Mouse (Mus musculus): ENCODE results near the gene Tbl2. TPM values are rescaled to one million over a fixed set of nuclear protein-coding genes. Genes with fewer than 3 reads are reported as not detected.

Tbl2 gene
- 16.8 and 17.5 TPM in 2 replicates for polyA plus RNA-seq (2015; fragmentation: Nextera tagmentation; extraction: Ambion mirVana)

- Histone ChIP-seq H3K36me3 (peaks cover 3% of the 10 kb centered on the region), H3K4me3 (peak within 1 kb of the TSS; percentile 92), H3K4me1 (peaks cover 16% of the 10 kb centered on the region), H3K27ac (replicated peaks) (peak within 1 kb of the TSS; percentile 90), H3K9ac (replicated peaks) (peak within 1 kb of the TSS; percentile 81), H3K4me2 (replicated peaks) (peak within 1 kb of the TSS; percentile 86), H3K27me3 (no peaks in the 10 kb centered on the region), H3K9me3 (no peaks in the 10 kb centered on the region)
- WGBS, result under 1% methylated on average over 63 of the region's 63 CpGs
- peak; percentile 98 for ATAC-seq (replicated peaks)
These were observed at the start of gene Tbl2 for GRCm38 (mm10) chr5:135149053-135149819. TSS of gene Tbl2 (plus strand) at chr5:135149657.

DNA sequence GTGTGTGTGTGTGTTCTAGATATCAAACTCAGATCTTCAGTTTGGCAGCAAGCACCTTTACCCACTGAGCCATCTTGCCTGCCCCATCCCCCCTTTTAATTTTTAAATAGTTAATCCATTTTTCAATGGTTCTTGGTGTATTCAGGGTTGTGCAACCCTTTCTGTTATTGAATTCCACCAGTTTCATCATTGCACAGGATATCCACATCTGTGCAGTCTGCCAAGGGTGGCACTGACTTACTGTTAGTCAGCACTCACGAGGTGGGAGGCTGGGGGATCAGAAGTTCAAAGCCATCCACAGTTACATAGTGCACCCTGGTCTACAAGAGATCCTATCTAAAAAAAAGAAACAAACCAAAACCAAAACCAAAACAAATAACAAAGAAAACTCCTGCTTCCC is 48.5 kb upstream of the Tbl2 start:
- no peak for ATAC-seq (replicated peaks)
- WGBS, result 54% methylated on average over 1 of the region's 1 CpGs
- H3K4me3 ChIP-seq, result no peak overlapping the region

DNA sequence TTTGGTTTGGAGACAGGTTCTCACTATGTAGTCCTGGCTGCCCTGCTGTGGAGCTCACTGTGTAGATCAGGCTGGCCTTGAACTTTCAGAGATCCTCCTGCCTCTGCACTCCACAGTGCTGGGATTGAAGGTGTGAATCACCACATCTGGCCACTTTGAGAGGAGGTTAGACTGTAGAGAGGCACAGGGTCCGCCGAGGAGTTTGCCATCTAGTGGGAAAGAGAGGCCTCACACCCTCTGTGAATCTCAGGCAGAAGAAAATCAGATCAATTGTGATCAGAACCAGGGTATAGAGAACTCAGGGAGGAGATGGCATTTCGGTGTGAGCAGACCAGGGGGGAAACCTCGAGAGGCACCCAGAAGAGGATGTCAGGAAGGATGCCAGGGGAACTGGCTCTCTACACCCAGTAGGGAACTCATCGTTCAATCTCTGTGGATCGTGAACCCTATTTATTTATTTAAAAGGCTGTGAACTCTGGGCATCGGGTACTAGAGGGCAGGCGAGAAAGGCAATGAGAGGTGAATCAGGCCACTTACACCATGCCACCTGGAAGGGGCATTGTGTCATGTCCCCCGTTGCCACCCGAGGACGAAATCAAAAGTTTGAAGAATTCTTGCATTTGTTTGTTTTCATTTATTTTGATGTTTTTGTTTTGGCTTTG is 45.3 kb upstream of the Tbl2 start:
- no peak for ATAC-seq (replicated peaks)
- Histone ChIP-seq H3K4me3 (no peak overlapping the region), H3K36me3 (no peaks in the 10 kb centered on the region), H3K27ac (replicated peaks) (no peak overlapping the region), H3K9ac (replicated peaks) (no peak overlapping the region), H3K4me1 (peaks cover 17% of the 10 kb centered on the region), H3K4me2 (replicated peaks) (no peak overlapping the region), H3K9me3 (no peaks in the 10 kb centered on the region), H3K27me3 (peaks cover 50% of the 10 kb centered on the region)
- 65% methylated on average over 11 of the region's 11 CpGs for WGBS

More for the DNA sequence above, 48.5 kb upstream of the Tbl2 start:
- Histone ChIP-seq H3K27ac (replicated peaks) (no peak overlapping the region), H3K27me3 (peaks cover 20% of the 10 kb centered on the region; the same call in 1 of the 2 replicates), H3K4me1 (no peaks in the 10 kb centered on the region), H3K4me2 (replicated peaks) (no peak overlapping the region), H3K36me3 (no peaks in the 10 kb centered on the region), H3K9me3 (no peaks in the 10 kb centered on the region), H3K9ac (replicated peaks) (no peak overlapping the region)

DNA sequence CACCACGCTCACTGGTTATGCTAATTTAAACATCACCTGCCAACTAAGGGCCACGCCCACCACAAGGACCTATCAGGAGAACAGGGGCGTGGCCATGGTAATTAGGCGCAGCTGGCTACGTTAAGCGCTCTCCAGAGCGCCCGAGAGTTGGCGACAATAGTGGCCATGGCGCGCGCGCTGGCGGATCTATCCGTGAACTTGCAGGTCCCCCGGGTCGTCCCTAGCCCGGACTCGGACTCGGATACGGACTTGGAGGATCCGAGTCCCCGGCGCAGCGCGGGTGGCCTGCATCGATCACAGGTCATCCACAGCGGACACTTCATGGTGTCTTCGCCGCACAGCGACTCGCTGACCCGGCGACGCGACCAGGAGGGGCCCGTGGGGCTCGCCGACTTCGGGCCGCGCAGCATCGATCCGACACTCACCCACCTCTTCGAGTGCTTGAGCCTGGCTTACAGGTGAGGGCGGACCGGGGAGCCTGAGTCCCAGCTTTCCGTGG is 42.6 kb upstream of the Tbl2 start:
- under 1% methylated on average over 48 of the region's 48 CpGs for WGBS
- peak; percentile 82 for ATAC-seq (replicated peaks)
- H3K27ac ChIP-seq (replicated peaks), result no peak overlapping the region
- H3K36me3 ChIP-seq, result no peaks in the 10 kb centered on the region
- peak overlapping the region; percentile 72 for H3K4me2 ChIP-seq (replicated peaks)
- peaks cover 55% of the 10 kb centered on the region for H3K27me3 ChIP-seq
- peak overlapping the region; percentile 43 for H3K9ac ChIP-seq (replicated peaks)
- peak overlapping the region; percentile 44 for H3K4me3 ChIP-seq
- peaks cover 17% of the 10 kb centered on the region for H3K4me1 ChIP-seq
- no peaks in the 10 kb centered on the region for H3K9me3 ChIP-seq

GRCm38 (mm10) chr5:135107521-135108501 is 41.6 kb upstream of the Tbl2 start:
- ATAC-seq (replicated peaks), result no peak
- H3K27me3 ChIP-seq, result peaks cover 55% of the 10 kb centered on the region
- no peak overlapping the region for H3K9ac ChIP-seq (replicated peaks)
- 13% methylated on average over 40 of the region's 40 CpGs for WGBS
- no peaks in the 10 kb centered on the region for H3K36me3 ChIP-seq
- peaks cover 17% of the 10 kb centered on the region for H3K4me1 ChIP-seq
- peak overlapping the region; percentile 72 for H3K4me2 ChIP-seq (replicated peaks)
- no peak overlapping the region for H3K27ac ChIP-seq (replicated peaks)
- no peaks in the 10 kb centered on the region for H3K9me3 ChIP-seq
- peak overlapping the region; percentile 44 for H3K4me3 ChIP-seq

GRCm38 (mm10) chr5:135109017-135109416 is 40.4 kb upstream of the Tbl2 start:
- Histone ChIP-seq H3K4me1 (peaks cover 17% of the 10 kb centered on the region), H3K4me2 (replicated peaks) (no peak overlapping the region), H3K27me3 (peaks cover 48% of the 10 kb centered on the region), H3K36me3 (no peaks in the 10 kb centered on the region), H3K4me3 (no peak overlapping the region), H3K27ac (replicated peaks) (no peak overlapping the region), H3K9ac (replicated peaks) (no peak overlapping the region), H3K9me3 (no peaks in the 10 kb centered on the region)
- no peak for ATAC-seq (replicated peaks)
- WGBS, result 57% methylated on average over 6 of the region's 6 CpGs

- Histone ChIP-seq H3K4me2 (replicated peaks) (no peak overlapping the region), H3K4me1 (peaks cover 17% of the 10 kb centered on the region), H3K9me3 (no peaks in the 10 kb centered on the region), H3K27me3 (peaks cover 48% of the 10 kb centered on the region), H3K36me3 (no peaks in the 10 kb centered on the region), H3K4me3 (no peak overlapping the region), H3K9ac (replicated peaks) (no peak overlapping the region), H3K27ac (replicated peaks) (no peak overlapping the region)
- WGBS, result 92% methylated on average over 3 of the region's 3 CpGs
- no peak for ATAC-seq (replicated peaks)
These were observed 40.0 kb upstream of the Tbl2 start for GRCm38 (mm10) chr5:135109426-135109825.

- no peak overlapping the region for H3K27ac ChIP-seq (replicated peaks)
- H3K4me2 ChIP-seq (replicated peaks), result no peak overlapping the region
- no peaks in the 10 kb centered on the region for H3K36me3 ChIP-seq
- WGBS, result 72% methylated on average over 6 of the region's 6 CpGs
- H3K9ac ChIP-seq (replicated peaks), result no peak overlapping the region
- no peaks in the 10 kb centered on the region for H3K9me3 ChIP-seq
- no peak overlapping the region for H3K4me3 ChIP-seq
- peaks cover 44% of the 10 kb centered on the region for H3K27me3 ChIP-seq
- no peak for ATAC-seq (replicated peaks)
- H3K4me1 ChIP-seq, result peaks cover 17% of the 10 kb centered on the region
These were observed 39.5 kb upstream of the Tbl2 start for GRCm38 (mm10) chr5:135109976-135110375.

GRCm38 (mm10) chr5:135113782-135114181 is 35.7 kb upstream of the Tbl2 start:
- no peak for ATAC-seq (replicated peaks)
- no peak overlapping the region for H3K27ac ChIP-seq (replicated peaks)
- no peaks in the 10 kb centered on the region for H3K4me1 ChIP-seq
- 88% methylated on average over 12 of the region's 12 CpGs for WGBS
- H3K4me3 ChIP-seq, result no peak overlapping the region
- no peaks in the 10 kb centered on the region for H3K36me3 ChIP-seq
- peaks cover 8% of the 10 kb centered on the region for H3K27me3 ChIP-seq
- no peaks in the 10 kb centered on the region for H3K9me3 ChIP-seq
- H3K4me2 ChIP-seq (replicated peaks), result no peak overlapping the region
- no peak overlapping the region for H3K9ac ChIP-seq (replicated peaks)

DNA sequence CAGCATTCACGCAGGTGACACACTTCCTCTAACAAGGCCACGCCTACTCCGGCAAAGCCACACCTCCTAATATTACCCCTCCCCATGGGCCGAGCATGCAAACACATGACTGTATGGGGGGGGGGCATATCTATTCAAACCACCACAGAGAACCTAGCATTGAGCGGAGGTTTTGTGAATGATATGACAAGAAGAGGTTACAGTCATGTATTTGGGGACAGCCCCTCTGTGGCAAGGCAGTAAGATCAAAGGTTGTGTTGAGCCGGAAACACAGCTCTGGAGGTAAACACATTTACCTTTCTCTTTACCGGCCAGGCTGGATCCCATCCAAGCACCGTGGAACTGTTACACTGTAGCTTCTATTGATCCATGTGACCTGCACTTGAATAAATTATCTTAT is 34.2 kb upstream of the Tbl2 start:
- no peak overlapping the region for H3K4me2 ChIP-seq (replicated peaks)
- no peaks in the 10 kb centered on the region for H3K27me3 ChIP-seq
- no peaks in the 10 kb centered on the region for H3K4me1 ChIP-seq
- ATAC-seq (replicated peaks), result no peak
- H3K27ac ChIP-seq (replicated peaks), result no peak overlapping the region
- 84% methylated on average over 8 of the region's 8 CpGs for WGBS
- H3K9me3 ChIP-seq, result no peaks in the 10 kb centered on the region
- H3K9ac ChIP-seq (replicated peaks), result no peak overlapping the region
- H3K4me3 ChIP-seq, result no peak overlapping the region
- H3K36me3 ChIP-seq, result no peaks in the 10 kb centered on the region

DNA sequence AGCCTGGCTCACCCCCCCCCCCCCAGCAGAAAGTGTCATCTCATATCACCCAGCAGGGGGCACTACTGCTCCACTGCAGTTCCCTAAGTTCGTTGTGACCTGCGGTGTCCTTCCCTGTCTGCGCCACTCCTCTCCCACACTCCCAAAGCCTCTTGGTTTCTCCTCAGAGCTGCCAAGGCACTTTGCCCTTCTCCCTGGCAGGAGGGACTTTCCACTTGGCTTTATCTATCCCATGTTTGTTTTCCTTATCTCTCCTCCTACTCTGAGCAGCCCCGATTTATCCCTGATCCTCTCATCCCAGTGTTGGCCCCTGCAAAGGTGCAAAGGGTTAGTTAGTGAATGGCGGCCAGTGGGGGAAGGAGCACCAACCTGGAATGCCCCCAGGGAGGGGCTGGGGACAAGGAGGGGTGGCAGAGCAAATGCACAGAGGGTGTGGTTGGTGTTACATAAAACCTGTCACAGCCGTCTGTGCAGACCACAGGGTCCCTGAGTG is 30.8 kb upstream of the Tbl2 start:
- Histone ChIP-seq H3K9ac (replicated peaks) (no peak overlapping the region), H3K4me3 (no peak overlapping the region), H3K27me3 (peaks cover 4% of the 10 kb centered on the region; the same call in 1 of the 2 replicates), H3K36me3 (no peaks in the 10 kb centered on the region), H3K4me1 (no peaks in the 10 kb centered on the region), H3K4me2 (replicated peaks) (no peak overlapping the region), H3K27ac (replicated peaks) (no peak overlapping the region), H3K9me3 (no peaks in the 10 kb centered on the region)
- no peak for ATAC-seq (replicated peaks)
- WGBS, result 31% methylated on average over 6 of the region's 6 CpGs

Data from forebrain, embryonic 15.5 days (tissue).